Mouse (Mus musculus) myocyte (in vitro differentiated cells): ENCODE results near the gene Chn1.

Experiments used
- E2F4 ChIP-seq: IDR thresholded peaks from one replicate; pipeline ENCODE4 v1.6.1; 2011; ENCODE audit warnings: mild to moderate bottlenecking, control low read depth, moderate library complexity; ENCODE audit not compliant: insufficient read depth
- MAX ChIP-seq: IDR thresholded peaks from one replicate; pipeline ENCODE4 v1.6.1; 2011; ENCODE audit warnings: low read depth, mild to moderate bottlenecking, control low read depth
- MYOG ChIP-seq, 3 experiments: IDR thresholded peaks; one replicate each; pipeline ENCODE4 v1.6.1; 2011; ENCODE audit warnings: control low read depth in 2 of 3, low read depth in 2 of 3, mild to moderate bottlenecking in 2 of 3; ENCODE audit not compliant: insufficient read length in 2 of 3, control insufficient read depth in 1 of 3, insufficient read depth in 1 of 3
- POLR2A ChIP-seq: IDR thresholded peaks from one replicate; pipeline ENCODE4 v1.6.1; 2011; ENCODE audit warnings: low read depth, mild to moderate bottlenecking, control low read depth, moderate library complexity; ENCODE audit not compliant: insufficient read length
- POLR2AphosphoS2 ChIP-seq: IDR thresholded peaks from one replicate; pipeline ENCODE4 v1.6.1; 2011; ENCODE audit warnings: low read depth, control low read depth; ENCODE audit not compliant: insufficient read length
- TCF12 ChIP-seq: IDR thresholded peaks from one replicate; pipeline ENCODE4 v1.6.1; 2011; ENCODE audit warnings: mild to moderate bottlenecking, control low read depth; ENCODE audit not compliant: poor library complexity, insufficient read depth, severe bottlenecking

DNA sequence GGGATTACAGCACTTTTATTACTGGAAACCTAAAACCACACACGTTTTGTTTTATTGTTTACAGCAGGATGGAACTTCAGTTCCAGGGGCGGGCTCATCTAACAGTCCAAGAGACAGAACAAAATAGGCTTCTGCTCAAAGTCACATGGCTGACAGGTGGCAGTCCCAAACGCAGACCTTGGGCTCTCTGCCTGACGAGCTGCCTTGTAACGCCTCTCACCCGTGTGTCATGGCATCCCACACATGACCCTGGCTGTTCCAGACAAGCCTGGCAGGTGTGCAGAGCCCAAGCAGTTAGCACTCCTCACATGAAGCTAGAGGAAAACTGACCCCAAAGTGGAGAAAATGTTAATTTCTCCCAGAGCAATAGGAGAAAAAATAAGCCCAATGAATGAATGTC, 163.3 kb downstream of the Chn1 start:
- TF ChIP-seq POLR2AphosphoS2 (no peak), MYOG (IDR thresholded peaks at IDR 0.05; ENCODE audit: control insufficient read depth in 1 of 3, insufficient read depth in 1 of 3, insufficient read length in 2 of 3, low read depth in 2 of 3) (peak; percentile 39 to 85 (median 51)), POLR2A (no peak), E2F4 (no peak), MAX (no peak), TCF12 (peak; percentile 21)
